Mouse (Mus musculus): ENCODE measurements around the gene Tex9. TPM values are rescaled to one million over a fixed set of nuclear protein-coding genes. Genes with fewer than 3 reads are reported as not detected.
"Not testable (repeated sequence)": the region's sequence is repeated elsewhere in the genome, so short reads cannot be mapped to it uniquely, and the experiment has no call there.

Gene Tex9
- polyA plus RNA-seq, 1 experiment from 2014 or later = 48.7 TPM

DNA sequence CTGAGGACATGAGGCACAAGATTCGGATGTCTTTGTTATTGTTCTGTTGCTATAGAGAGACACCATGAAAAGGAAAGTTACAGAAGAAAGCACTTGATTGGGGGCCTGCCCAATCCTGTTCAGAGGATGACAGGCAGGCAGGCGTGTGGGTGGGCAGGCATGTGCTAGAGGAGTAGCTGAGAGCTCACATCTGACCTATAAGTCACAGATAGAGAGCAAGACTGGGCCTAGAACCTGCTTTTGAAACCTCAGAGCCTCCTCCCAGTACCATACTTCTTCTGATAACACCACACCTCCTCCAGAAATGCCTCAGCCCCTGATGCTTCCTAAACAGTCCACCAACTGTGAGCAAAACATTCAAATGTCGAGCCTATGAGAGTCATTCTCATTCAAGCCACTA, 73.6 kb downstream of the Tex9 start:
- DNase-seq (ENCODE audit: low spot score) (no peak), ATAC-seq (ENCODE audit: insufficient read depth, low FRiP score, low TSS enrichment) (no peak)
- H3K9me3 ChIP-seq (ENCODE audit: control insufficient read depth, low read length) = no peaks in the 10 kb centered on the region
- 0 out of 2 replicates have a peak, but pooled peaks cover 3% of the 10 kb centered on the region for H3K4me1 ChIP-seq (ENCODE audit: control insufficient read depth, insufficient read depth, low read length)
- no peak overlapping the region for H3K9ac ChIP-seq (ENCODE audit: low read length)
- H3K27ac ChIP-seq (ENCODE audit: low read depth, low read length) = no peak overlapping the region
- H3K4me2 ChIP-seq (ENCODE audit: low read depth) = no peak overlapping the region
- 75% methylated on average over 3 of the region's 3 CpGs for WGBS
- no peaks in the 10 kb centered on the region for H3K36me3 ChIP-seq (ENCODE audit: control insufficient read depth, insufficient read depth, low read length)
- no peaks in the 10 kb centered on the region for H3K27me3 ChIP-seq (ENCODE audit: control insufficient read depth, insufficient read depth, low read length)
- H3K4me3 ChIP-seq (ENCODE audit: low read depth, low read length) = no peak overlapping the region

DNA sequence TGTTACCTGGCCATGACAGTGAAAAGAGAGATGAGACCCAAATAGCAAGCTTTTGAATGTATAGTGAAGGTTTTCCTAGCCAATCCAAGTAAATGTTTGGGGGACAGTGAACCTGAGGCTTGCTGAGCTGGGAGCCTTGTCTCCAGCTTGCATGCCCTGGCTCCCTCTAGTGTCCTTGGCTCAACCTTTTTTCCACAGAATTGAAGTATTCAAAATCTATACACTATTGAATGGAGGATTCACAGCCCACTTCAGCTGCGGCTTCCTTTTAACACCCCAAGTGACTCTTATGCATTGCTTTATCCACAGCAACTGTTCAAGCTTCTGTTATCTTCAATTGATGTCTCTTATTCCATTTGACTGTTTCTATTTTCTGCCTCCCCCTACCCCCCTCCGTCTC, 80.3 kb downstream of the Tex9 start:
- Histone ChIP-seq H3K9me3 (ENCODE audit: control insufficient read depth, low read length) (no peaks in the 10 kb centered on the region), H3K27me3 (ENCODE audit: control insufficient read depth, insufficient read depth, low read length) (no peaks in the 10 kb centered on the region), H3K9ac (ENCODE audit: low read length) (no peak overlapping the region), H3K36me3 (ENCODE audit: control insufficient read depth, insufficient read depth, low read length) (no peaks in the 10 kb centered on the region), H3K4me3 (ENCODE audit: low read depth, low read length) (no peak overlapping the region), H3K4me1 (ENCODE audit: control insufficient read depth, insufficient read depth, low read length) (no peaks in the 10 kb centered on the region), H3K4me2 (ENCODE audit: low read depth) (no peak overlapping the region), H3K27ac (ENCODE audit: low read depth, low read length) (no peak overlapping the region)
- no peak for DNase-seq (ENCODE audit: low spot score)
- WGBS = 93% methylated on average over 2 of the region's 2 CpGs
- no peak for ATAC-seq (ENCODE audit: insufficient read depth, low FRiP score, low TSS enrichment)

DNA sequence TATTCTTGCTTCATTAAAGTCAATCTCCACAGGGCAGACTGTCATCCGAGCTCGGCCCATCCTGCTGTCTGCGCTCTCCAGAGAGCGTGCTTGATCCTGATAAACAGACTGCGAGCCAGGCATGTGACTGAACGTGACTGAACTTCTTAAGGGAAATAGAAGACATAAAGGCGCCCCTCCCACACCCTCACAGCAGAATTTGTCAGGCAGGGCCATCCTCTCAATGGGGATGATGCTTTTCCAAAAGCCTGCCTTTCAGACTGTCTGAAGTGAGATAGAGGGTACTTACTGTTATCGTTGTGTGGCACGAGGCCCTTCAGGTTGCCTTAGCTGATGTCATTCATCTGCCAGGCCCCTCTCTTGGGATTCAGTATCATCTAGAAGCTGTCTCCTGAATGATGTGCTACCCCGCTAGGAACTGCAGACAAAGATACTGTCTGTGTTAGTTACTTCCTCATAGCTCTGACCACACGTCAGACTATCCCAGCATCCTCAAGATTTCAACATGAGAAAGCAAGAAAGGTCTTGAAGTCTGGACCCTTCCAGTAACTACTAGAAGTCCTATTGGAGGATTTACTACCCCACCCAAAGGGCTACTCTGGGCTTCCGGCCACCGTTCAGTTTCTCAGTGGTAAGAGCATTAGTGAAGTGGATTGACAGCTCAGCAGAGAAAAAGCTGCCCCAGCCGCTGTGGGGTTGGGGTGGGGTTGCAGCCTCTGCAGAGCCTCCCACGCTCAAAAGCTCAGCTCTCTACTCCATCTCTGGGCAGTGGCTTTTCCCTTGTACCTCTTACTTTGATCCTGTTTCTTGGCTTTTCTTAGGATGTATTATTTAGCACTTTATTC, 82.4 kb downstream of the Tex9 start:
- Histone ChIP-seq H3K9me3 (ENCODE audit: control insufficient read depth, low read length) (no peaks in the 10 kb centered on the region), H3K27ac (ENCODE audit: low read depth, low read length) (no peak overlapping the region), H3K4me1 (ENCODE audit: control insufficient read depth, insufficient read depth, low read length) (no peaks in the 10 kb centered on the region), H3K9ac (ENCODE audit: low read length) (no peak overlapping the region), H3K36me3 (ENCODE audit: control insufficient read depth, insufficient read depth, low read length) (no peaks in the 10 kb centered on the region), H3K4me3 (ENCODE audit: low read depth, low read length) (no peak overlapping the region), H3K27me3 (ENCODE audit: control insufficient read depth, insufficient read depth, low read length) (no peaks in the 10 kb centered on the region), H3K4me2 (ENCODE audit: low read depth) (no peak overlapping the region)
- 66% methylated on average over 15 of the region's 15 CpGs for WGBS
- ATAC-seq (ENCODE audit: insufficient read depth, low FRiP score, low TSS enrichment) = no peak
- no peak for DNase-seq (ENCODE audit: low spot score)

DNA sequence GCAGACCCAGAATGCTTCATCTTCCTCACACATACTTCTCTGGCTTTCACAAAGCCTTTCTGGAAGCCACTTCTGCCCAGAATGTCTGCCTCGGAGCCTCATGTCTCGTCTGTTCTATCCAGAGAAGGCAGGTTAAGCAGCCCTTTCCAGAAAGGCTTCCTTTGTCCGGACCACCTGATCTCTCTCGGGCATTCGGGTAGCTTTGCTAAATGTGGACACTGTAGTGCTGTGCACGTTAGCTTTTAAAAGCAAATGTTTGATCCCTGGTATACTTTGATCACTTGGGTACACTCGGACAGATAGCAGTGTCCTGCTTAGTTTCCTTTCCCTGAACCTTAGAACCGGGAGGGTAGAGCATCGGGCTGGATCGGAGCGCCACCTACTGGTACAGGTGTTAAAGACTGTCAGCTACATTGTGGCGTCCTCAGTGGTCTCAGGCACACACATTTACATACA, 83.9 kb downstream of the Tex9 start:
- WGBS = 17% methylated on average over 12 of the region's 12 CpGs
- Histone ChIP-seq H3K4me2 (ENCODE audit: low read depth) (peak overlapping the region; percentile 13), H3K36me3 (ENCODE audit: control insufficient read depth, insufficient read depth, low read length) (no peaks in the 10 kb centered on the region), H3K9me3 (ENCODE audit: control insufficient read depth, low read length) (no peaks in the 10 kb centered on the region), H3K4me1 (ENCODE audit: control insufficient read depth, insufficient read depth, low read length) (no peaks in the 10 kb centered on the region), H3K4me3 (ENCODE audit: low read depth, low read length) (no peak overlapping the region), H3K27ac (ENCODE audit: low read depth, low read length) (no peak overlapping the region), H3K27me3 (ENCODE audit: control insufficient read depth, insufficient read depth, low read length) (no peaks in the 10 kb centered on the region), H3K9ac (ENCODE audit: low read length) (no peak overlapping the region)
- DNase-seq (ENCODE audit: low spot score) (peak; percentile 86), ATAC-seq (ENCODE audit: insufficient read depth, low FRiP score, low TSS enrichment) (no peak)

DNA sequence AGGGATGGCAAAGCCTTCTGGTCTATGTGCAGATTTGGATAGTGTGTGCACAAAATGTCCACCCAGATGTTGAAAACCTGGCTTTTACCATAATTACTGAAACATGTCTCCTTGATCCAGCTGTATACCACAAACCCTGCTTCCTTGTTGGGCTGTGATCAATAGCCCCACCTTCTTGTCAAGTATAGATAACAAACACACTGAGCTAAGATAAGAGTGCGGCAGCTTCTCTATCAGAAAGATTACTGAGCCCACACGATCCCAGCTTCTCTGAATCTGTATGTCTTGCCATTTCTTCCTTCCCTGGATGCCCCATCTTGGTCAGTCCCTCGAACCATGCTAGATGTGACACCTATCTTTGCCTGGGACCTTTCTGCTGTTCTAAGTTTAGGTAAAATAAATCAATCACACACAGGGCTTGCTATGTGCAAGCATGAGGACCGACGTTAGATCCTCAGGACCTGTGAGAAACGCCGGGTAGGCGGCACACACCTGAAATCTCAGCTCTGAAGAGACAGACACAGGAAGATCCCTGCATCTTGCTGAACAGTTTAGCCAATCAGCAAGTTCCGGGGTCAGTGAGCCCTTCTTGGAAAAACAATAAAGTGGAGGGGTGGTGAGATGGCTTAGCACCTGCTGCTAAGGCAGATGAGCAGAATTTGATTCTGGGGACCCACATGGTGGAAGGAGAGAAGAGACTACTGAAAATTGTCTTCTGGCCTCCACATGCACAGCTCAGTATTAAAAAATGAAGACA, 86.0 kb downstream of the Tex9 start:
- Histone ChIP-seq H3K9ac (ENCODE audit: low read length) (no peak overlapping the region), H3K9me3 (ENCODE audit: control insufficient read depth, low read length) (no peaks in the 10 kb centered on the region), H3K27me3 (ENCODE audit: control insufficient read depth, insufficient read depth, low read length) (no peaks in the 10 kb centered on the region), H3K4me2 (ENCODE audit: low read depth) (no peak overlapping the region), H3K4me3 (ENCODE audit: low read depth, low read length) (no peak overlapping the region), H3K36me3 (ENCODE audit: control insufficient read depth, insufficient read depth, low read length) (no peaks in the 10 kb centered on the region), H3K4me1 (ENCODE audit: control insufficient read depth, insufficient read depth, low read length) (no peaks in the 10 kb centered on the region), H3K27ac (ENCODE audit: low read depth, low read length) (no peak overlapping the region)
- DNase-seq (ENCODE audit: low spot score) (no peak), ATAC-seq (ENCODE audit: insufficient read depth, low FRiP score, low TSS enrichment) (no peak)
- 90% methylated on average over 9 of the region's 9 CpGs for WGBS

DNA sequence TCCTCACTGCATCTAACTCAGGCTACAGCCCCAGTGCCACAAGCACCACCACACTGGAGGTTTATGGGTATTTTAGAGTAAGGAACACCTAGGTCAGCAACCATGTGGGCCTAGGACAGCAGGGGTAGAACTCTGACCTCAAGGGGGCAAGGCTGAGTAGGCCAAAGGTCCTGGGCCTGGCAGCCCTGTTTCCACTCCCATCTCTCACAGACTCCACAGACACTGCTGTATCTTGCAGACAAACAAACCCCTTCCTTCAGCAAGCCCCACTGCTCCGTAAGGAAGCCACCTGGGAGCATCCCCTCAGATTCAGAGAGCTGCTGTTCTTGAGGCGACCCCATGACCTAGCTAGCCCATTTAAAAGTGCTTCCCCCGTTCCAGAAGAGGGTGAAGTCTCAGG, 87.1 kb downstream of the Tex9 start:
- Histone ChIP-seq H3K4me2 (ENCODE audit: low read depth) (no peak overlapping the region), H3K27ac (ENCODE audit: low read depth, low read length) (no peak overlapping the region), H3K9me3 (ENCODE audit: control insufficient read depth, low read length) (no peaks in the 10 kb centered on the region), H3K4me1 (ENCODE audit: control insufficient read depth, insufficient read depth, low read length) (no peaks in the 10 kb centered on the region), H3K36me3 (ENCODE audit: control insufficient read depth, insufficient read depth, low read length) (no peaks in the 10 kb centered on the region), H3K27me3 (ENCODE audit: control insufficient read depth, insufficient read depth, low read length) (no peaks in the 10 kb centered on the region), H3K4me3 (ENCODE audit: low read depth, low read length) (no peak overlapping the region), H3K9ac (ENCODE audit: low read length) (no peak overlapping the region)
- ATAC-seq (ENCODE audit: insufficient read depth, low FRiP score, low TSS enrichment) = no peak
- DNase-seq (ENCODE audit: low spot score) = no peak
- 68% methylated on average over 3 of the region's 3 CpGs for WGBS

DNA sequence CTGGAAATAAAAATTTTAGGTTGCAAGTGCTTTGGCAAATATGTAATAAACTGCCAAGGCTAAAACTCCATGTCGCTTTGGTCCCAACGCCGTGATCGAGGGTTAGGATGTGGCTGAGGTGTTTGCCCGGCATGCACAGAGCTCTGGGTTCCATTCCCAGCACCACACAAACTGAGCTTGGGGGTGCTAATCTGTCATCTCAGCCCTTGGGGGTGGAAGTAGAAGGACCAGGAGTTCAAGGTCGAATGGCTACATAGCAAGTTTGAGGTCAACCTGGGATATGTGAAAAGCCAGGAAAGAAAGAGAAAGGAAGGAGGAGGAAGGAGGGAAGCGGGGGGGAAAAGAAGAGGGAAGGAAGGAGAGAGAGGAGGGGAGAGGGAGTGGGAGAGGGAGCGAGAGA, 87.6 kb downstream of the Tex9 start:
- no peaks in the 10 kb centered on the region for H3K4me1 ChIP-seq (ENCODE audit: control insufficient read depth, insufficient read depth, low read length)
- no peak overlapping the region for H3K4me3 ChIP-seq (ENCODE audit: low read depth, low read length)
- no peak for ATAC-seq (ENCODE audit: insufficient read depth, low FRiP score, low TSS enrichment)
- no peaks in the 10 kb centered on the region for H3K9me3 ChIP-seq (ENCODE audit: control insufficient read depth, low read length)
- H3K27me3 ChIP-seq (ENCODE audit: control insufficient read depth, insufficient read depth, low read length) = no peaks in the 10 kb centered on the region
- no peak overlapping the region for H3K9ac ChIP-seq (ENCODE audit: low read length)
- 92% methylated on average over 8 of the region's 8 CpGs for WGBS
- H3K27ac ChIP-seq (ENCODE audit: low read depth, low read length) = no peak overlapping the region
- no peak overlapping the region for H3K4me2 ChIP-seq (ENCODE audit: low read depth)
- no peak for DNase-seq (ENCODE audit: low spot score)
- no peaks in the 10 kb centered on the region for H3K36me3 ChIP-seq (ENCODE audit: control insufficient read depth, insufficient read depth, low read length)

DNA sequence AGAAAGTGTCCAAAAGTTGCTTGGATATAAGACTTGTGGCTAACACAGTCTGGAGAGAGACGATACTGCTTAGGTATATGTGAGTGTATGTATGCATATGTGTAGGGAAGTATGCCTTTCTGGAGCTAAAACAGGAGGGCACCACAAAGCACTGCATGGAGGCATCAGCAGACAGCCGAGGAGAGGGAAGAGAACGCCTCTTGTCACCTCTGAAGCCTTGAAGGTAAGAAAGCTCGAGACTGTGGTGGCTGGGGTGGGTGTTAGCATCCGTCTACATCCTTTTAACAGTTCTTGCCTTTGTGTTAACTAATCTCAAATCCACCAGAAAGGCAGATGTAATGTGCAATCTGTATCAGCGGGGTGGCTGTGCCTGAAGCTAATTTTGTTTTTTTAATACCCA, 88.6 kb downstream of the Tex9 start:
- Histone ChIP-seq H3K4me3 (ENCODE audit: low read depth, low read length) (no peak overlapping the region), H3K4me1 (ENCODE audit: control insufficient read depth, insufficient read depth, low read length) (no peaks in the 10 kb centered on the region), H3K9me3 (ENCODE audit: control insufficient read depth, low read length) (no peaks in the 10 kb centered on the region), H3K27me3 (ENCODE audit: control insufficient read depth, insufficient read depth, low read length) (no peaks in the 10 kb centered on the region), H3K36me3 (ENCODE audit: control insufficient read depth, insufficient read depth, low read length) (no peaks in the 10 kb centered on the region), H3K9ac (ENCODE audit: low read length) (no peak overlapping the region), H3K27ac (ENCODE audit: low read depth, low read length) (no peak overlapping the region), H3K4me2 (ENCODE audit: low read depth) (no peak overlapping the region)
- ATAC-seq (ENCODE audit: insufficient read depth, low FRiP score, low TSS enrichment) = no peak
- DNase-seq (ENCODE audit: low spot score) = no peak
- WGBS = 66% methylated on average over 6 of the region's 6 CpGs

DNA sequence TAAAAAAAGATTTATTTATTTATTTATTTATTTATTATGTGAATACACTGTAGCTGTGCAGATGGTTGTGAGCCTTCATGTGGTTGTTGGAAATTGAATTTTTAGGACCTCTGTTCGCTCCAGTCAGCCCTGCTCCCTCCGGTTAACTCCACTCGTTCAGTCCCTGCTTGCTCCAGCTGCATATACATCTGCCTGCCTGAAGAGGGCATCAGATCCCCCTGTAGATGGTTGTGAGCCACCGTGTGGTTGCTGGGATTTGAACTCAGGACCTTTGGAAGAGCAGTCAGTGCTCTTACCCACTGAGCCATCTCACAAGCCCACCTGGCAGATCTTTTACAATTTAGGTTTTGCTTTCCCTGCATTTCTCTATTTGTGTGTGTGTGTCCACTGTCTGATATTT, 90.2 kb downstream of the Tex9 start:
- H3K27me3 ChIP-seq (ENCODE audit: control insufficient read depth, insufficient read depth, low read length); H3K4me2 ChIP-seq (ENCODE audit: low read depth); ATAC-seq (ENCODE audit: insufficient read depth, low FRiP score, low TSS enrichment); H3K36me3 ChIP-seq (ENCODE audit: control insufficient read depth, insufficient read depth, low read length); DNase-seq (ENCODE audit: low spot score); H3K9ac ChIP-seq (ENCODE audit: low read length); H3K4me3 ChIP-seq (ENCODE audit: low read depth, low read length); H3K9me3 ChIP-seq (ENCODE audit: control insufficient read depth, low read length); H3K27ac ChIP-seq (ENCODE audit: low read depth, low read length); H3K4me1 ChIP-seq (ENCODE audit: control insufficient read depth, insufficient read depth, low read length): not testable (repeated sequence)
- 75% methylated on average over 4 of the region's 4 CpGs for WGBS
